Mouse (Mus musculus) A20 (cell line): ENCODE data around the gene Stk19.
"Not testable (repeated sequence)": the region's sequence is repeated elsewhere in the genome, so short reads cannot be mapped to it uniquely, and the experiment has no call there.

Experiments used
- DNase-seq: peaks from one replicate; pipeline ENCODE4 v3.0.0-alpha.2; 2011; ENCODE audit warnings: low read depth, low spot score

Gene Stk19

GRCm38 (mm10) chr17:34797211-34797995 lies 39.3 kb downstream of the Stk19 start:
- not testable (repeated sequence) for DNase-seq

GRCm38 (mm10) chr17:34796311-34797140 lies 40.2 kb downstream of the Stk19 start:
- DNase-seq, result no peak

GRCm38 (mm10) chr17:34795633-34796032 lies 41.1 kb downstream of the Stk19 start:
- DNase-seq, result peak; percentile 37

- DNase-seq, result no peak
These were observed 41.7 kb downstream of the Stk19 start for GRCm38 (mm10) chr17:34795016-34795415.

- DNase-seq, result no peak
These were observed 58.9 kb downstream of the Stk19 start for GRCm38 (mm10) chr17:34777680-34778325.
